13 mouse cellular contexts compared by ENCODE assay signal in genomic region chr14:78575899-78576298, GRCm38 (mm10). TPM values are rescaled to one million over a fixed set of nuclear protein-coding genes. Genes with fewer than 3 reads are reported as not detected.
DNase-seq lines count a peak whose midpoint lies in the region; ATAC-seq and TF ChIP-seq lines count a peak whose summit lies in the region.
"Had no signal": no experiment of that assay in that cellular context is flagged by ENCODE, and none has a peak within 500 bp of the region (broad histone marks: within the 10 kb centered on the region; RNA-seq: fewer than 3 reads in every experiment).

No protein-coding gene starts in this region.

- TF ChIP-seq CTCF in layer of hippocampus, adult 2 months (conservative IDR thresholded peaks at IDR 0.05) = peak; percentile 61

- no peak overlapping the region for H3K4me3 ChIP-seq in layer of hippocampus, adult 2 months
- no peak overlapping the region for H3K4me3 ChIP-seq in forebrain, embryonic 11.5 days (ENCODE audit: low read depth, low read length)
- H3K4me3 ChIP-seq: hindbrain, embryonic 15.5 days; midbrain, embryonic 15.5 days; neural tube, embryonic 15.5 days had no signal

- H3K4me1 ChIP-seq in forebrain, embryonic 11.5 days (replicated peaks; ENCODE audit: control insufficient read depth, insufficient read depth, low read length) = no peaks in the 10 kb centered on the region
- H3K4me1 ChIP-seq: hindbrain, embryonic 15.5 days; midbrain, embryonic 15.5 days; neural tube, embryonic 15.5 days had no signal

- WGBS in forebrain, embryonic 11.5 days = 75% methylated on average over 13 of the region's 13 CpGs

- no peak overlapping the region for H3K9ac ChIP-seq in forebrain, embryonic 11.5 days (ENCODE audit: low read length)
- H3K9ac ChIP-seq: hindbrain, embryonic 15.5 days; midbrain, embryonic 15.5 days; neural tube, embryonic 15.5 days had no signal

- H3K27ac ChIP-seq in layer of hippocampus, adult 2 months = no peak overlapping the region
- no peak overlapping the region for H3K27ac ChIP-seq in forebrain, embryonic 11.5 days (ENCODE audit: low read depth, low read length)
- H3K27ac ChIP-seq: hindbrain, embryonic 15.5 days; midbrain, embryonic 15.5 days; neural tube, embryonic 15.5 days had no signal

- H3K9me3 ChIP-seq in forebrain, embryonic 11.5 days (ENCODE audit: control insufficient read depth, low read length) = 0 out of 2 replicates have a peak, but pooled peaks cover 2% of the 10 kb centered on the region
- H3K9me3 ChIP-seq: hindbrain, embryonic 15.5 days; midbrain, embryonic 15.5 days; neural tube, embryonic 15.5 days had no signal

- H3K4me2 ChIP-seq in forebrain, embryonic 11.5 days (ENCODE audit: low read depth, low read length, severe bottlenecking) = no peak overlapping the region
- H3K4me2 ChIP-seq: heart, embryonic 11.5 days; hindbrain, embryonic 15.5 days; midbrain, embryonic 15.5 days; neural tube, embryonic 15.5 days had no signal

- no peak for ATAC-seq in forebrain, embryonic 11.5 days (replicated peaks; ENCODE audit: low FRiP score)
- ATAC-seq: midbrain, embryonic 15.5 days had no signal

- DNase-seq in cerebellum, postnatal 10 days = peak; percentile 15 to 26
- no peak for DNase-seq in cerebellum, adult 8-10 months
- DNase-seq in layer of hippocampus, adult 2 months (ENCODE audit: low spot score in 2 of 2) = no peak
- no peak for DNase-seq in layer of hippocampus, adult 9-10 months (ENCODE audit: low spot score)
- DNase-seq in right cerebral cortex, postnatal 4 days = peak; percentile 11
- no peak for DNase-seq in right cerebral cortex, postnatal 36 days (ENCODE audit: low spot score in 2 of 2)
- DNase-seq in testis, postnatal 10 days (ENCODE audit: low spot score) = peak; percentile 61
- no peak for DNase-seq in forebrain, embryonic 11.5 days (ENCODE audit: low spot score)
- DNase-seq: adrenal gland, postnatal 14 days had no signal

- no peaks in the 10 kb centered on the region for H3K36me3 ChIP-seq in forebrain, embryonic 11.5 days (ENCODE audit: control insufficient read depth, insufficient read depth, low read length)

- H3K27me3 ChIP-seq in forebrain, embryonic 11.5 days (ENCODE audit: control insufficient read depth, insufficient read depth, low read length) = no peaks in the 10 kb centered on the region
- H3K27me3 ChIP-seq: hindbrain, embryonic 15.5 days; midbrain, embryonic 15.5 days; neural tube, embryonic 15.5 days had no signal

RNA-seq across cellular contexts. Expression of gene Akap11, which starts 39.3 kb away (rescaled TPM):
- total RNA-seq in layer of hippocampus, adult 2 months (2021) = 100 to 1,000 TPM; 194 to 196 TPM
- polyA plus RNA-seq in forebrain, embryonic 11.5 days (2014; fragmentation: Nextera tagmentation; extraction: Ambion mirVana) = 18.3 and 19.5 TPM in 2 replicates

Comparison
In these comparisons a context has a peak if more than half of its experiments do, and no peak if none do; other contexts are left out.
1. DNase-seq: peak in cerebellum, postnatal 10 days (2 of 2), right cerebral cortex, postnatal 4 days (single experiment) and testis, postnatal 10 days (single experiment); none in cerebellum, adult 8-10 months (single experiment), layer of hippocampus, adult 2 months (0 of 2), layer of hippocampus, adult 9-10 months (single experiment), right cerebral cortex, postnatal 36 days (0 of 2) and forebrain, embryonic 11.5 days (single experiment).